Mouse (Mus musculus): ENCODE results near the gene Surf4. TPM values are rescaled to one million over a fixed set of nuclear protein-coding genes. Genes with fewer than 3 reads are reported as not detected.

The Surf4 gene
- total RNA-seq, 1 experiment: 234 TPM

DNA sequence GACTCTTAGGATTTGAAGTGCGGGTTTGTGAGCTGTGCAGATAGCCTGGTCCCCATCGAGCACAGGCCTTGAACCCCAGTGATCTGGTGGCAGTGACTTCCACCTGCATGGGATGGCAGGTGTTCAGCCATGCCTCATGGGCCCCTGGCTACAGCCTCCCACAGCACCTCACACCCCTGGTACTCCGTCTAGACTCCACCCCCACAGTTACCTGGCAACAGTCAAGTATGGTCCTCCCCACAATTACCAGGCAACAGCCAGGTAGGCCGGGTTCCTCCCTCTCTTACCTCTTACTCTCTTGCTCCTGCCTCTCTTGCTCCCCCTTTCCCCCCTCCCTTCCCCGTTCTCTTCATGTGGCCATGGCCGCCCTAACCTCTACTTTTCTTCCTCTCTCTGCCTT, 63.1 kb downstream of the Surf4 start:
- TF ChIP-seq ZNF384 (IDR thresholded peaks at IDR 0.05; ENCODE audit: low read depth, low read length) (no peak), CHD2 (IDR thresholded peaks at IDR 0.05; ENCODE audit: low read depth, low read length) (no peak)
- in situ Hi-C loops (cut with MboI; ENCODE audit: low sequenced_read_pairs in 2 of 2, unreplicated experiment in 2 of 2): no loop called here
- H3K9ac ChIP-seq (ENCODE audit: insufficient read depth, low read depth, low read length, poor library complexity, severe bottlenecking): no peak overlapping the region
- H3K4me3 ChIP-seq (ENCODE audit: insufficient read depth in 1 of 2, low read depth in 1 of 2, low read length in 2 of 2, poor library complexity in 1 of 2, severe bottlenecking in 1 of 2): peak overlapping the region; percentile 44 to 51
- no peaks in the 10 kb centered on the region for H3K4me1 ChIP-seq (ENCODE audit: control insufficient read depth in 2 of 2, insufficient read depth in 2 of 2, low read length in 2 of 2, poor library complexity in 1 of 2)
- no peaks in the 10 kb centered on the region for H3K9me3 ChIP-seq (ENCODE audit: control insufficient read depth, insufficient read depth, low read depth, low read length)
- H3K36me3 ChIP-seq (ENCODE audit: control insufficient read depth, insufficient read depth, low read length, poor library complexity, severe bottlenecking): no peaks in the 10 kb centered on the region
- no peak for DNase-seq (ENCODE audit: low read depth, low spot score)
- H3K27ac ChIP-seq (ENCODE audit: insufficient read depth, low read depth, low read length, poor library complexity, severe bottlenecking): no peak overlapping the region

Other genes with a start within 250 kb of the Surf4 start
- gene Abo, start 68.9 kb downstream of the Surf4 start, total RNA-seq (2012; rRNA removed): 1.8 and 2.1 TPM in 2 replicates
- 42.4 and 44.9 TPM in 2 replicates for gene Surf6, start 31.0 kb downstream of the Surf4 start, total RNA-seq (2012; rRNA removed)
- gene Med22, start 23.3 kb downstream of the Surf4 start, total RNA-seq (2012; rRNA removed): 31.5 and 38.8 TPM in 2 replicates
- gene Rpl7a, start 23.2 kb downstream of the Surf4 start, total RNA-seq (2012; rRNA removed): 2,695 and 3,070 TPM in 2 replicates
- 32.3 and 35.8 TPM in 2 replicates for gene Surf2, start 17.6 kb downstream of the Surf4 start, total RNA-seq (2012; rRNA removed)
- 50.7 and 53.3 TPM in 2 replicates for gene Surf1, start 17.4 kb downstream of the Surf4 start, total RNA-seq (2012; rRNA removed)
- gene Stkld1, start 119 bp upstream of the Surf4 start, total RNA-seq (2012; rRNA removed): not detected in 2 replicates
- 56.7 and 57.6 TPM in 2 replicates for gene Rexo4, start 30.5 kb upstream of the Surf4 start, total RNA-seq (2012; rRNA removed)
- gene Adamts13, start 39.5 kb upstream of the Surf4 start, total RNA-seq (2012; rRNA removed): 0.05 TPM in 1 of 2 replicates, not detected in the other
- gene Cacfd1, start 76.0 kb upstream of the Surf4 start, total RNA-seq (2012; rRNA removed): 9.2 and 11.6 TPM in 2 replicates
- gene Slc2a6, start 94.1 kb upstream of the Surf4 start, total RNA-seq (2012; rRNA removed): 1.2 and 2.4 TPM in 2 replicates
- not detected in 2 replicates for gene Mymk, start 138.3 kb upstream of the Surf4 start, total RNA-seq (2012; rRNA removed)
- 0.36 TPM in 1 of 2 replicates, not detected in the other for gene Adamtsl2, start 145.5 kb upstream of the Surf4 start, total RNA-seq (2012; rRNA removed)
- 0.42 TPM in 1 of 2 replicates, not detected in the other for gene Fam163b, start 208.6 kb upstream of the Surf4 start, total RNA-seq (2012; rRNA removed)
- gene Dbh, start 231.3 kb upstream of the Surf4 start, total RNA-seq (2012; rRNA removed): not detected in 2 replicates

Measured in ES-E14 (cell line).